Mouse (Mus musculus) small intestine, adult 2 months (tissue): ENCODE measurements around the gene Gab2. TPM values are rescaled to one million over a fixed set of nuclear protein-coding genes. Genes with fewer than 3 reads are reported as not detected.

Source experiments
- H3K27ac ChIP-seq: fragments of 200-500 bp; 2 replicates; pipeline ENCODE4 v1.5.1; 2012; ENCODE audit warnings: low read depth, low read length, control low read depth, inconsistent platforms; ENCODE audit not compliant: insufficient read depth
- H3K27me3 ChIP-seq: fragments of 200-500 bp; 2 replicates; pipeline ENCODE4 v1.6.1; 2012; ENCODE audit warnings: mild to moderate bottlenecking, moderate library complexity, low read length, inconsistent platforms; ENCODE audit not compliant: control insufficient read depth, insufficient read depth
- H3K36me3 ChIP-seq: fragments of 200-500 bp; 2 replicates; pipeline ENCODE4 v1.6.1; 2012; ENCODE audit warnings: mild to moderate bottlenecking, low read length, control low read depth, inconsistent platforms; ENCODE audit not compliant: control insufficient read depth, insufficient read depth
- H3K4me1 ChIP-seq: fragments of 200-500 bp; 2 replicates; pipeline ENCODE4 v1.6.1; 2012; ENCODE audit warnings: low read length, inconsistent platforms, mixed read lengths; ENCODE audit not compliant: control insufficient read depth, insufficient read depth, insufficient read length
- H3K4me3 ChIP-seq: fragments of 200-500 bp; 2 replicates; pipeline ENCODE4 v1.5.1; 2012; ENCODE audit warnings: low read depth, mild to moderate bottlenecking, control low read depth, inconsistent platforms, low read length, moderate library complexity
- CTCF ChIP-seq: fragments of 200-500 bp; IDR thresholded peaks from 2 replicates; pipeline ENCODE4 v1.5.1; 2012; ENCODE audit warnings: low read depth, mild to moderate bottlenecking, control low read depth, inconsistent platforms, low read length, moderate library complexity, mixed read lengths; ENCODE audit not compliant: insufficient replicate concordance, insufficient read length; ENCODE audit errors: extremely low read depth
- POLR2A ChIP-seq: fragments of 200-500 bp; IDR thresholded peaks from 2 replicates; pipeline ENCODE4 v1.6.1; 2012; ENCODE audit warnings: low read depth, mild to moderate bottlenecking, control low read depth, inconsistent platforms, low read length, moderate library complexity
- WGBS: fragments of 180-500 bp; shearing (Covaris S2); methylation state at CpG from one replicate; pipeline ENCODE4 v1.1.7; 2018; 5-methylcytosine and 5-hydroxymethylcytosine counted together
- polyA plus RNA-seq: library from polyadenylated mRNA; depleted of rRNA; stranded (reverse); fragments of >200 nt; gene quantifications from 2 replicates; pipeline ENCODE4 v1.2.3, GENCODE M21; 2012; rRNA removed

The Gab2 gene
- polyA plus RNA-seq, 1 experiment: 12.1 TPM

GRCm38 (mm10) chr7:97358347-97358746 lies 277.0 kb downstream of the Gab2 start:
- Histone ChIP-seq H3K27me3 (no peaks in the 10 kb centered on the region), H3K4me3 (no peak overlapping the region), H3K27ac (no peak overlapping the region), H3K4me1 (peaks cover 4% of the 10 kb centered on the region; the same call in 1 of the 2 replicates), H3K36me3 (no peaks in the 10 kb centered on the region)
- 86% methylated on average over 4 of the region's 4 CpGs for WGBS
- TF ChIP-seq POLR2A: no peak
- no peak for TF ChIP-seq CTCF

Other genes with a start within 250 kb of the Gab2 start
- 0.90 and 1.1 TPM in 2 replicates for gene Nars2, start 130.1 kb upstream of the Gab2 start, polyA plus RNA-seq